Mouse (Mus musculus) gastrocnemius, postnatal 14 days (tissue): Measurements from ENCODE around the gene Tefm. TPM values are rescaled to one million over a fixed set of nuclear protein-coding genes. Genes with fewer than 3 reads are reported as not detected.
A peak's percentile ranks its signal among the peaks of the same experiment; 100 is the strongest.
"Not testable (repeated sequence)": the region's sequence is repeated elsewhere in the genome, so short reads cannot be mapped to it uniquely, and the experiment has no call there.

Experiments
- DNase-seq: peaks from one replicate; pipeline ENCODE4 v3.0.0; 2021; ENCODE audit warnings: mixed read lengths
- intact Hi-C: fragments of 180-260 bp; cut with DNase I; formaldehyde crosslinking; loops from one replicate; pipeline ENCODE4 v1.15.1; 2025; ENCODE audit warnings: low total_unique reads
- total RNA-seq, 2 experiments: library from RNA; stranded (reverse); gene quantifications; 2 replicates each; pipeline ENCODE4 v1.2.3; 2021

Tefm gene
- total RNA-seq, 2 experiments from 2014 or later: 20.4 to 20.7 TPM

GRCm38 (mm10) chr11:80163362-80164116 is 21.6 kb upstream of the Tefm start:
- DNase-seq: no peak
- intact Hi-C loops: no loop called here

- intact Hi-C loops: no loop called here
- DNase-seq: no peak
Measured at GRCm38 (mm10) chr11:80161041-80161440, 19.1 kb upstream of the Tefm start.

DNA sequence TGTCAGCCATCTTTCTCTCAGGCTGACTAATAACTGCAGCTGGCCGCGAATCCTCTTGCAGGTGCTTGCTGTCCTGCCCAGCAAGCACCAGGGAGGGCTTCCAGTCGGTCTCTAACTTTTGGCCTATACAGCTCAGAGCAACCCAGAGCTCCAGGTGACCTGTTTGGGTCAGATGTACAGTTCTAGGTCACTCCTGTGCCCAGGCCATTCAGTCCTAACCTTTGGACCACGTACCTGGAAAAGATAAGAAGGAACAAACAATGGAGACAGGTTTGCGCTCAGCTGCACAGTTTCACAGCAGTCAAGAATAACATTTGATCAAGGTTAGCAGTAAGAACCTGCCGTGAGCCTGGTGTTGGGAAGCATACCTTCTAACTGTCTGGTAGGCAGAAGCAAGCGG is 17.0 kb upstream of the Tefm start:
- DNase-seq: no peak
- intact Hi-C loops: no loop called here

DNA sequence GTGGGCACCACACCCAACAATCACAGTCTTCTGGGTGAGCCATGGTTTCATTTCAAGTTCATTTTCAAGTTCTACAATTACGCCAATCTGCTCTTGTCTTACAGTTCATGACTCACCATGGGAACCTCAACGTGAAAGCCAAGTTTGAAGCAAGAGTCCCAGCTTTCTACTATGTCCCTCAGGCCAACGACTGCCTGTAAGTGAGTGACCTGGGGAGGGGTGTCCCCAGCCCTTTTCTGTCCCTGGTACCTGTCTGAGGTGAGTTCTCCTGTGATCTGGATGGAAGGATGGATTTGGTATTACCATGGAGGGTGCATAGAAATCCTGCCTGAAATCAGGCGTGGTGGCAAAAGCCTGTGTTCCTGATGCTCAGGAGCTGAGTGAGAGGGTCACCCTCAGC is 14.9 kb upstream of the Tefm start:
- DNase-seq: no peak
- intact Hi-C loops: no loop called here

DNA sequence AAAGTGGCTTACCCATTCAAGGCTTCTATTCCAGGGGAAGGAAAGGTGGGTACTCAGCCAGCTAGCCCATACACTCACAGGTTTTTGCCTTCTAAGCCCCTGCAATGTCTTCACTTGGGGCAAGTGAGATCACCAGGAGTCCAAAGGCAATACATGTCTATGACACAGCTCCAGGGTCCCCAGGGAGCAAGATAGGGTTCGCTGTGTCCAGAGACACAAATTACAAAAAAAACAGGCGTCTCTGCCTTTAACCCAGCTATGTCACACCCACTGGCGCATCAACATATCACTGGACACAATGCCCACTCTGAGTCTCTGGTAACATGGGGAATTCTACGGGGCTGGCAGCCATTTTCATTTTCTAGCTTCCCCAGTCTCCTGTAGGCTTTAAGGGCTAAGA is 14.0 kb upstream of the Tefm start:
- no peak for DNase-seq
- intact Hi-C loops: no loop called here

DNA sequence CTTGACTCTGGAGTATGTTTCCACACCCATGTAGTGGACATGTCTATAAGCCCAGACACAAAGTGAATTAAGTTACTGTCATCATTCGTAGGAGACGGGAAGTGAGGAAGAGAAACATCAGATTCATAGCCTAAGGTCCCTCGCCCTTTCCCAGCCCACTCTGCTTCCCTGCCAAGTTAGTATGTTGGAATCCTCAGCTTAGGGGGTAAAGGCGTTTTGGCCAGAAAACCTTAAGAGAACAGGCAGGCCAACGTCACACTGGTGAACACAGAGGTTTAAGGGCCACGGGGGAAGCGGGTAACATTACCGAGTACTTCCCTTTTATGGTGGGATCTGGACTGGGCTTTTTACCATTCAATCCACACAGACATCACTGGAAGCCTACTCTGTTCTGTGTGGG is 13.6 kb upstream of the Tefm start:
- DNase-seq: no peak
- intact Hi-C loops: no loop called here

GRCm38 (mm10) chr11:80154501-80154900 is 12.5 kb upstream of the Tefm start:
- no peak for DNase-seq
- intact Hi-C loops: no loop called here

DNA sequence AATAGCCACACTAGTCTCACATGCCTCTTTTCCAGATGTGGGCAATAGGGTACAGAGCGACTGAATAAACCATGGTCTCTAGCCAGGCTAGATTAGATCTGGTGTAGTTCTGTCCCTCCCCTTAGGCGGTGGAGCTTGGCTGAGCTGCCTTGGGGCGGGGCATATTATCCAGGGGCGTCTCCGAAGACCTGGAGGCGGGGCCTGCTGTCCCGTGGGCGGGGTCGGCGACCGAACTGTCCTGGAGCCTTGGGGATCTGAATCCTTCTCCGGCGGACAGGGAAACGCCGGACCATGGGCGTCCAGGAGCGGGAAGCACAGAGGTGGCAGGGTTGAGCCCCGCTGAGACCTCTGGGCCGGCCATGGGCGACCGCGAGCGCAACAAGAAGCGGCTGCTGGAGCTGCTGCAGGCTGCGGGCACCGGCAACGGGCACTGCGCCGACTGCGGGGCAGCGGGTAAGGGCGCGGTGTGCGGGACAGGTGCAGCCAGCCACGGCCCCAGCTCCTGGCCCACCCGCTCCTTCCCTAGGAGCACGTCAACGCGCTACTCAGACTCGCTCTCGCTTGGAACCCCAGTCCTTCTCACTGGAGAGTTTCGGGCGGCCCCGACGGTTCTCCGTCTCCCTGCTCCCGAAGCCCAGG is 12.0 kb upstream of the Tefm start, which contains the start of gene Adap2:
Adap2 (plus strand) TSS at position 249 of the 639 bp plus-strand sequence.
- DNase-seq: peak; percentile 93
- intact Hi-C loops: no loop called here

DNA sequence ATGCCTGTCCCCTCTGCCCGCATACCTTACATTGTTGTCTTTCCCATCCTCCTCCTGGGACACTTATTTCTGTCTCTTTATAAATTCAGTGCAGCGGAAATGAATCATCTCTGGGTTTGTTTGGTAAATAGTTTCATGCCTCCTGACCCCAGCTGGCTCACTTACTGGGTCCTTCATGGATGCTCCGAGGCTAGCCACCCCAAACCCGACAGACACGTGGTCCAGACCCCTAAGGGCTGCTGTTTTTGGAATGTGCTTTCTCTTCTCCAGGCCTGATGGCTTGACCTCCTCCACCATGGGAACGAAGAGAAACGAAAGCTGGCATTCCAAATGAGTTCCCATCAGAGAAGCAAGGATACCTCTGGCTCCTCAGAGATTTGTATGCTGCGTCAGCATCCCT is 10.4 kb upstream of the Tefm start:
- no peak for DNase-seq
- intact Hi-C loops: no loop called here

- intact Hi-C loops: no loop called here
- no peak for DNase-seq
Measured at GRCm38 (mm10) chr11:80151541-80151940, 9.6 kb upstream of the Tefm start.

- intact Hi-C loops: no loop called here
- no peak for DNase-seq
Measured at GRCm38 (mm10) chr11:80150566-80150965, 8.6 kb upstream of the Tefm start.

DNA sequence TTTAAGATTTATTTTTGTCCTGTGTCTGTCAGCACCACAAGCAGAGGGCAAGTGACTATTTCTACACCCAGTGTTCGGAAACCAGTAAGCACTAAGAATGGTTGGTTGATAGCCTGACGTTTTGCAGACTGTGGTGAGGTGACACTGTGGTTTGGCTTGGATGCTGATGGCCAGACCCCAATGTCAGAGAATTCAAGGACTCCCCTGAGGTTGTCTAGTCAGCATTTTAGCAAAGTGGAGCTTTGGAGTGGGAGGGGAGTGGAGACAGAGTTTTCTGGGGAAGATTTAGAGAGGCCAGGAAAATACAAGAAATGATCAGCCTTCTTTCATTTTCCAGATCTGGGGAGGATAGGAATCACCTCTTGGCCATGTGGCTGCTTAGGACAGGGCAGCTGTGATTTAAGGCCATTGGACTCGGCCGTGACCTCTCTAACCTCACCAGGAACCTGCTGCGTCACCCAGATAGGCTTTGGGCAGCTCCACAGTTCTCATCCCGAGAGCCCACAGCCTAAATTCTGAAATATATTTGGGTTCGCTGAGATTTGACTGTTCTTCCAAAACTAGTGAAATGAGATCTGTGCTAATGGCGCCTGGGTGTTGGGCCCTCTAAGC is 7.5 kb upstream of the Tefm start:
- DNase-seq: no peak
- intact Hi-C loops: loop anchor here (10.0 kb wide), 1 partner anchor 105 kb away; no protein-coding TSS in a partner anchor

DNA sequence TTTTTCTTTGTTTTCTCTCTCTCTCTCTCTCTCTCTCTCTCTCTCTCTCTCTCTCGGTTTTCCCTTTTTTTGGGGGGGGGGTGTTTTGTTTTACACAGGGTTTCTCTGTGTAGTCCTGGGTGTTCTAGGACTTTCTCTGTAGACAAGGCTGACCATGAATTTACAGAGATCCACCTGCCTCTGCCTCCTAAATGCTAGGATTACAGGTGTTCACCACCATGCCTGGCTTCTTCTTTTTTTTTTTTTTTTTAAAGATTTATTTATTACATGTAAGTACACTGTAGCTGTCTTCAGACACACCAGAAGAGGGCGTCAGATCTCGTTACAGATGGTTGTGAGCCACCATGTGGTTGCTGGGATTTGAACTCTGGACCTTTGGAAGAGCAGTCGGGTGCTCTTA is 7.0 kb upstream of the Tefm start:
- intact Hi-C loops: loop anchor here (10.0 kb wide), 1 partner anchor 104 kb away; no protein-coding TSS in a partner anchor
- not testable (repeated sequence) for DNase-seq

GRCm38 (mm10) chr11:80148313-80148712 is 6.3 kb upstream of the Tefm start:
- intact Hi-C loops: loop anchor here (10.0 kb wide), 1 partner anchor 104 kb away; no protein-coding TSS in a partner anchor
- DNase-seq: peak; percentile 16

DNA sequence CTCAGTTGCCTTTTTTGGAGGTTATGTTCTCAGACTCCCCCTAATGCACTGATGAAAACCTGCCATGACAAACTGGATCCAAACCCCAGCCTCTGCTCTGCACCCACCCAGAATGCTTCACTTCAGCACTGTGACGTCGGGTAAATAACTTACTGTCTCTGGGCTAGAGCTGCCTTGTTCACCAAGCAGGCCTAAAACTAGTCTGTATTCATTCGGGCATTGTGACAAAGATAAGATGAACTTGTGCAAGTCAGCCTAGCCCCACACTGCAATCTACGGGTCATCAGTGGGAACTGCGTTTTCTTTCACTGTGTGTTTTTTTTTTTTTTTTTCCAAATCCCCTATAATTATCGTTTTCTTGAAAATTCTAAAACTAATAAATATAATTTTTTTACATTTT is 5.8 kb upstream of the Tefm start:
- intact Hi-C loops: loop anchor here (10.0 kb wide), 1 partner anchor 103 kb away; no protein-coding TSS in a partner anchor

GRCm38 (mm10) chr11:80145787-80146275 is 3.9 kb upstream of the Tefm start:
- no peak for DNase-seq
- intact Hi-C loops: loop anchor here (10.0 kb wide), 1 partner anchor 101 kb away; no protein-coding TSS in a partner anchor

More for the DNA sequence above, 5.8 kb upstream of the Tefm start:
- DNase-seq: no peak

GRCm38 (mm10) chr11:80142872-80143271 is 897 bp upstream of the Tefm start:
- DNase-seq: no peak
- intact Hi-C loops: loop anchor here (10.0 kb wide), 1 partner anchor 98 kb away; no protein-coding TSS in a partner anchor

DNA sequence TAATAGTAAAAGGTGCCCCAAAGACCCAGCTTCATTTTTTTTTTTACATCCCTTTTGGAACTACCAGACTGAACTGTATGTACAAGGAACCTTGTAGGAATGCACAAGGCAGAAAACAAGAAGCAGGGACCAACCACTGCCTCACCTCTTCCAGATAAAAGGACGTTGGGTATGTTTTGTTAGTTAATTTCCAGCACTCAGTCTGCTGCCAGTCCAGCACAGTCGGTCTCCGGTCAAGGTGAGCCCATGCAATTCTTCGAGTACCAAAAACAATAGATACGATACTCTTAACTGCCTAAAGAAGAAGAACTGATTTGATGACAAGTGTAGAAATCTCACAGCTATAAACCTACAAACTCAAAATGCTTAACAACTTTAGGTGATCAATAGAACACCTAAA is 4.2 kb downstream of the Tefm start:
- intact Hi-C loops: no loop called here

DNA sequence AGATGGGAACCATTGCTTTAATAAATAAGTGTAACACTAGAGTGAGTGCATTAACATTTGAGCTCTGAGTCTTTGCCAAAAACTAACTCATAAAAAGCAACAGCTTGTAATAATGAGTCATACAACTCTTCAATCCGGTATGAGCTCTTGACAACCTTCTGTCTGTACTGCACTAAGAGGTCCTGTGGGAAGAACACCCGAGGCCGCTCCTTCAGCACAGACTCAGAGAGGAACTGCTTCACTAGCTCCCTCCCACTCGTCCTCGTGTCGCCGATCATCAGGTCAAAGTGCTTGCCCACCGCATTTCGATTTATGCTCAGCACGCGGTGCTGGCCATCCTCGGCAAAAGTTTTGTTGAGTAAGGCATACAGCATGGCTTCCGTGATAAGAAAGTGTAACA is 5.2 kb downstream of the Tefm start:
- intact Hi-C loops: no loop called here
- DNase-seq: no peak

More for the DNA sequence above, 4.2 kb downstream of the Tefm start:
- DNase-seq: no peak
